Mouse (Mus musculus): Measurements from ENCODE around the gene Cd3eap. TPM values are rescaled to one million over a fixed set of nuclear protein-coding genes. Genes with fewer than 3 reads are reported as not detected.
A peak's percentile ranks its signal among the peaks of the same experiment; 100 is the strongest.

Cd3eap gene
- total and polyA plus RNA-seq, 3 experiments: 43.9 to 49.8 TPM; not detected in 1

- no peaks in the 10 kb centered on the region for H3K27me3 ChIP-seq (ENCODE audit: control insufficient read depth in 1 of 2, insufficient read depth in 2 of 2, low read length in 2 of 2)
- no peak overlapping the region for H3K9ac ChIP-seq (ENCODE audit: control insufficient read depth, low read depth, low read length, poor library complexity, severe bottlenecking)
- no peak for TF ChIP-seq MYB (IDR thresholded peaks at IDR 0.05; ENCODE audit: low read depth, low read length)
- no peak for TF ChIP-seq HCFC1 (IDR thresholded peaks at IDR 0.05; ENCODE audit: low read depth, low read length)
- no peak for TF ChIP-seq ETS1 (IDR thresholded peaks at IDR 0.05; ENCODE audit: low read depth, low read length)
- no peak for TF ChIP-seq EP300 (IDR thresholded peaks at IDR 0.05; ENCODE audit: low read depth in 1 of 2, low read length in 2 of 2)
- no peaks in the 10 kb centered on the region; a peak in 3 of 4 replicates for H3K36me3 ChIP-seq (ENCODE audit: control insufficient read depth in 1 of 2, insufficient read depth in 2 of 2, low read length in 2 of 2)
- H3K27ac ChIP-seq (ENCODE audit: control insufficient read depth, low read depth, low read length): no peak overlapping the region
- H3K9me3 ChIP-seq (replicated peaks; ENCODE audit: insufficient read depth, low read length): no peaks in the 10 kb centered on the region
- peaks cover 0 to 7% of the 10 kb centered on the region in 2 experiments; a peak in 1 of 4 replicates for H3K4me1 ChIP-seq (ENCODE audit: control insufficient read depth in 1 of 2, insufficient read depth in 2 of 2, low read length in 2 of 2)
- no peaks in the 10 kb centered on the region for H3K79me2 ChIP-seq (ENCODE audit: control insufficient read depth, insufficient read depth, low read length, poor library complexity)
- no peak overlapping the region for H3K4me3 ChIP-seq (ENCODE audit: control insufficient read depth in 1 of 2, insufficient read depth in 1 of 2, low read depth in 2 of 2, low read length in 2 of 2)
- no peak for DNase-seq (ENCODE audit: low read depth, low spot score)
Observed at GRCm38 (mm10) chr7:19349188-19349915, 9.9 kb downstream of the Cd3eap start.

GRCm38 (mm10) chr7:19344938-19345471 lies 14.3 kb downstream of the Cd3eap start:
- Histone ChIP-seq H3K27me3 (ENCODE audit: control insufficient read depth in 1 of 2, insufficient read depth in 2 of 2, low read length in 2 of 2) (peaks cover 0 to 6% of the 10 kb centered on the region in 2 experiments; a peak in 2 of 4 replicates), H3K9ac (ENCODE audit: control insufficient read depth, low read depth, low read length, poor library complexity, severe bottlenecking) (peak overlapping the region; percentile 70), H3K27ac (ENCODE audit: control insufficient read depth, low read depth, low read length) (peak overlapping the region; percentile 43), H3K79me2 (ENCODE audit: control insufficient read depth, insufficient read depth, low read length, poor library complexity) (no peaks in the 10 kb centered on the region), H3K4me3 (ENCODE audit: control insufficient read depth in 1 of 2, insufficient read depth in 1 of 2, low read depth in 2 of 2, low read length in 2 of 2) (peak overlapping the region; percentile 66 to 70), H3K4me1 (ENCODE audit: control insufficient read depth in 1 of 2, insufficient read depth in 2 of 2, low read length in 2 of 2) (peaks cover 2 to 18% of the 10 kb centered on the region in 2 experiments; a peak in 3 of 4 replicates), H3K9me3 (replicated peaks; ENCODE audit: insufficient read depth, low read length) (no peaks in the 10 kb centered on the region), H3K36me3 (ENCODE audit: control insufficient read depth in 1 of 2, insufficient read depth in 2 of 2, low read length in 2 of 2) (peaks cover 0 to 5% of the 10 kb centered on the region in 2 experiments; a peak in 2 of 4 replicates)
- DNase-seq (ENCODE audit: low read depth, low spot score): peak; percentile 99
- TF ChIP-seq KAT2A (conservative IDR thresholded peaks at IDR 0.05; ENCODE audit: low read depth, low read length): peak; percentile 74; the same call in 1 of the 2 replicates
- TF ChIP-seq HCFC1 (IDR thresholded peaks at IDR 0.05; ENCODE audit: low read depth, low read length): peak; percentile 98
- TF ChIP-seq MXI1 (IDR thresholded peaks at IDR 0.05; ENCODE audit: low read depth, low read length): peak; percentile 73; the same call in 1 of the 2 replicates
- peak; percentile 54 for TF ChIP-seq NELFE (IDR thresholded peaks at IDR 0.05; ENCODE audit: low read depth, low read length)
- peak; percentile 66 for TF ChIP-seq TBP (IDR thresholded peaks at IDR 0.05; ENCODE audit: low read depth, low read length)
- peak in 1 of 2 experiments; percentile 65; a peak in 2 of 4 replicates for TF ChIP-seq POLR2A (IDR thresholded peaks at IDR 0.05; ENCODE audit: control insufficient read depth in 1 of 2, insufficient read depth in 1 of 2, low read depth in 1 of 2, low read length in 2 of 2, poor library complexity in 1 of 2)
- peak; percentile 34; the same call in 1 of the 2 replicates for TF ChIP-seq ZMIZ1 (IDR thresholded peaks at IDR 0.05; ENCODE audit: low read depth, low read length)
- no peak for TF ChIP-seq MAFK (IDR thresholded peaks at IDR 0.05; ENCODE audit: borderline replicate concordance, low read depth, low read length)
- peak; percentile 81 for TF ChIP-seq ELF1 (IDR thresholded peaks at IDR 0.05; ENCODE audit: low read depth, low read length)
- TF ChIP-seq ETS1 (IDR thresholded peaks at IDR 0.05; ENCODE audit: low read depth, low read length): peak; percentile 28; the same call in 1 of the 2 replicates
- no peak for TF ChIP-seq RCOR1 (IDR thresholded peaks at IDR 0.05; ENCODE audit: low read depth, low read length)
- TF ChIP-seq GABPA (IDR thresholded peaks at IDR 0.05; ENCODE audit: low read depth, low read length): peak; percentile 63; the same call in 1 of the 2 replicates
- TF ChIP-seq SIN3A (IDR thresholded peaks at IDR 0.05; ENCODE audit: low read length): peak; percentile 94
- TF ChIP-seq MAX (IDR thresholded peaks at IDR 0.05; ENCODE audit: low read length): 0 out of 2 replicates have a peak, but pooled peaks have one; percentile 2
- no peak for TF ChIP-seq MAZ (IDR thresholded peaks at IDR 0.05; ENCODE audit: low read depth, low read length)

Measured in MEL (cell line).